Mouse (Mus musculus): ENCODE measurements around the gene Narf.

The Narf gene

GRCm38 (mm10) chr11:121236564-121237344 lies at the start of gene Narf:
Narf (plus strand) TSS chr11:121237253.
- in situ Hi-C loops (cut with MboI) = no loop called here

DNA sequence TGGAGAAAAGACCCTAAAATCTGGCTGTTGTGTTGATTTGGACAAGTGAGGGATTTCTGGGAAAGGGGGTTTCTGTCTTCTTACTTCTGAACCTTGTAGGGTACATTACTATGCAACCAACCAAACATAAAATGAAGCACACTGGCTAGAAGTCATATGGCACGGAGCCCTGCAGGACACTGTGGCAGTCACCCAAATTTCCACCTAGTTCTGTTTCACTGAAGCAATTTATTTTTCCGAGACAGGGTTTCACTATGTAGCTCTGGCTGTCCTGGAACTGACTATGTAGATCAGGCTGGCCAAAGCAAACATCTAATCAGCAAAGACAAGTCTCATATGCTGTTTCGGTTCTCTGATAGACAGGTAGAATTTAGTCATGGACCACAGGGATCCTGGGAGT lies 47.4 kb upstream of the Narf start:
- in situ Hi-C loops (cut with MboI) = no loop called here

GRCm38 (mm10) chr11:121192742-121193141 lies 44.3 kb upstream of the Narf start:
- in situ Hi-C loops (cut with MboI) = no loop called here

DNA sequence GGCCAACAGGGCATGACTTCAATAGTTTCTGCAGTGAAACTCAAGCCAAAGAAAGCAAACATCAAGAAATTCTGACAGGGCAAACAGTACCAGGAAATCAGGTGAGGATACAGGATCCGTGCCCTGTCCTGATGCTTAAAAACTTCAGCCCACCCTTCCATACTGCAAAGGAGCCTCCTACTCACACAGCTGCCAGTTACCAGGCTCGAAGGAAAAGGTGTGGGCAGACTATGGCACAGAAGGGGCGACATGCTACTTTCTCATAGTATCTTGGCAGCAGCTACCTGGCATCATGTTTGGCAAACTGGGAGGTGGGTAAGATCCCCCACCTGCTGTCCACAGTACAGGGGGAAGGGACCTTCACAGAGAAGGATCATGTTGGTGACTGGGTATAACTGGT lies 43.6 kb upstream of the Narf start:
- in situ Hi-C loops (cut with MboI) = no loop called here

- in situ Hi-C loops (cut with MboI) = no loop called here
These were observed 38.4 kb upstream of the Narf start for GRCm38 (mm10) chr11:121198622-121199021.

DNA sequence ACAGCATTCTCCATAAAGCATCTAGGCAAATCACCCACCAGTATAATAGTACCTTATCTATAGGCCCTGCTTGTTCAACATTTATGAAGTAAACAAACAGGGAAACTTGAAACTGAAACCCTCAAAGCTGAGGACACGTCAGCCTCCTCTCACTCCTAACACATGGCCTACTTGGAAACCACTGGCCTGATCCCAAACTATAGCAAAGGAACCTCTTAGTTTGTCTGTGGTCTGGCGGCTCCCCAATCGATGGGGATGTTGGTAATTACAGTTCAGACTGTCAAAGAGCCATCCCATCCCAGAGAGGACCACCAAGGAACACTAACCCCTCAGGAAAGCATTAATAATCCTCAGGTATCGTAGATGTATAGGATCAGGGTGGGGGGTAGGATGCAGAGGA lies 37.2 kb upstream of the Narf start:
- in situ Hi-C loops (cut with MboI) = no loop called here

DNA sequence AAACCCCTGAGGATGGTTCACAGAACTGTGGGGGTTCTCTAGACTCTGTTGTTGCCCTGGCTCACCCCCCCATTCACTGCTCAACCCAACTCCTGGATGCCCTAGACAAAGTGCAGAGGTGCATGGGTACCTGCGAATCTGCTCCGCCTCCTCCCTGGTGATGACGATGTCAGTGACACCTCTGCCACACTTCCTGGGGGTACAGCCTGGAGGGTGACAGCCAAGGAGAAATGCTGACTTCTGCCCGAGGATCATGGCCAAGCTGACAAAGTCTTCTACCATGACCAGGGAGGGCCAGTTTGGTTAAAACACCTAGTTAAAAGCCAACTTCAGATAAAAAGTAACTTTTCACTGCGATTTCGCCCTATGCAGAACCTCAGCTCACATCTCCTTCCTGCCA lies 36.3 kb upstream of the Narf start:
- in situ Hi-C loops (cut with MboI) = no loop called here

DNA sequence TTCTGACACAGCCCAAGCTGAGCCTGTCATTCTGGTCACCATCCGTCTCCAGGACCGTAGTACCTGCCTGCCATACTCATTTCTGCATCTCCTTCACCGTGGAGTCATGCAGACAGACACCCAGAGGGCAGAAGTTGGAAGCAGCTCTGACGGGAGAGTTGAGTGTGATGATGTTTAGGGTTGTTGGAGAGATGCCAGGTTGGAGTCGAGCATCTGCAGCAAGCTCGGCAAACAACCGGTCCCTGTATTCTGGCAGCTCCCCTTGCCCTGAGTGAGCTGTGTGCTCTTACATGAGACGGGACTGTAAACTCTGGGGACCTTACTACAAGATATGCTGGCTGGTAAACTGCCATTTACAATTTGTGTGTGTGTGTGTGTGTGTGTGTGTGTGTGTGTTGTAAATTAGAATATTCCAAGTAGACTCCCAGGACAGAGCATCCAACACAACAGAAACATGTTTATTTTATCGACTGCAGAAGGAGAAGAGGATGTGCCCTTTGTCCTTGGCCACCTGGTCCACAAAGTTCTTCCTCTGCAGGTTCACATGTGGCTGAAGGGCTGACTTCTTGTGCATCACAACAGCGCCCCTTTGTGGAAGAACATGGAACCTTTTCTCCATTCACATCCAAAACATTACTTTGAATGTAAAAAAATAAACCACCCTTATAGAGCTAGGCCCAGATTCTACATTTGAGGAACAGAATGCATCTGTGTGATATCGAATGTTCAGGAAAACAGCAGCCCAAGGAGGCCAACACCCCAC lies 35.4 kb upstream of the Narf start:
- in situ Hi-C loops (cut with MboI) = no loop called here

DNA sequence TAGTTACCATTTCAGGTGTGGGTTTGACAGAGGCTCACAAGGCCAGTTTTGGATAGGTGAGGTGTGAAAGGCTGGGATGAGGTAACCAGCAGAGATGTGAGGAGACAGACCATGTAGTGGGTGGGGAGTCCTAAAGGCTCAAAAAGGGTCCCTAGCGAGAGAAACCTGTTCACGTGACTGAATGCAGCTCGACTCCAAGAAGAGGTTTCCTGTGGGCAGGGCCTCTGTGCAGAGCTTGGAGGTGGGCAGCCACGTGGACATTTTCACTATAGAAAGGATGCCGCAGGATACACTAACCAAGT lies 33.2 kb upstream of the Narf start:
- in situ Hi-C loops (cut with MboI) = no loop called here

GRCm38 (mm10) chr11:121204161-121205006 lies 32.7 kb upstream of the Narf start, which contains the start of the genes Hexdc and Ogfod3:
Hexdc (plus strand) TSS chr11:121204433.
Ogfod3 (minus strand) TSS chr11:121204711.
- in situ Hi-C loops (cut with MboI) = no loop called here

DNA sequence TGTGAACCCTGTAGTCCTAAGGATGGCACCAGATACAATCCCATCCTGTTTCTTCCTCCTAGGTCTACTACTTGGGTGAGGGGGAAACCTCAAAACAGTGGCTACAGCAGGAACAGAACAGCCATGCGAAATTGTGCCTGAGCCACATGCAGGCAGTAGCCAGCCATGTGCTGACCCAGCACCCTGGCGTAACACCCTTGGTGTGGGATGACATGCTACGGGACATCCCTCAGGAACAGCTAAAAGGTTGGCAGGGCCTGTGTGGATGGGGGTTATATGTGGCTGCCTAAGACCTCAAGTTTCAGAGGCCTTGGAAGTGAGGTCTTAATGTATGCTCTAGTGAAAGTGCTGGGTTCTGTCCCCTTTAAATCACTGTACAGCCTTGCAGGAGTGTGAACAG lies 20.2 kb upstream of the Narf start:
- in situ Hi-C loops (cut with MboI) = no loop called here

- in situ Hi-C loops (cut with MboI) = no loop called here
These were observed 17.3 kb upstream of the Narf start for GRCm38 (mm10) chr11:121219776-121220175.

DNA sequence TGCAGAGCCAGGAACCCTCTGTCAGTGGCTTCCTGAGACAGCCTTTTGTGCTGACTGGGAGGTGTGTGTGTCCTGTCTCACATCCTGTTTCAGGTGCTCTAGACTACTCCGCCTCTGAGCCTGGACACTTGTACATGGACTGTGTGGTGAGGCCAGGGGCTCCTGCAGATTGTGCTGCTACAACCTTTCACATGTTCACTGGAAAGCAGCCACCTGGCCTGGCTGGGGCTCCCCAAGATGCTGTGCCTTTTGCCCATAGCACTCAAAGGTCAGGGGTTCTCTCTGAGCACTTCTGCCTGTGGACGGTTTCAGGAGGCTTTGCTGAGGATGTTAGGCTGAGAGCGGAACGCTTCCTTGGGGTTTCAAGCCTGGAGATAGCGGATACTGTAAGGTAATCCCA lies 16.3 kb upstream of the Narf start:
- in situ Hi-C loops (cut with MboI) = no loop called here

- in situ Hi-C loops (cut with MboI) = no loop called here
These were observed 15.6 kb upstream of the Narf start for GRCm38 (mm10) chr11:121221321-121222010.

DNA sequence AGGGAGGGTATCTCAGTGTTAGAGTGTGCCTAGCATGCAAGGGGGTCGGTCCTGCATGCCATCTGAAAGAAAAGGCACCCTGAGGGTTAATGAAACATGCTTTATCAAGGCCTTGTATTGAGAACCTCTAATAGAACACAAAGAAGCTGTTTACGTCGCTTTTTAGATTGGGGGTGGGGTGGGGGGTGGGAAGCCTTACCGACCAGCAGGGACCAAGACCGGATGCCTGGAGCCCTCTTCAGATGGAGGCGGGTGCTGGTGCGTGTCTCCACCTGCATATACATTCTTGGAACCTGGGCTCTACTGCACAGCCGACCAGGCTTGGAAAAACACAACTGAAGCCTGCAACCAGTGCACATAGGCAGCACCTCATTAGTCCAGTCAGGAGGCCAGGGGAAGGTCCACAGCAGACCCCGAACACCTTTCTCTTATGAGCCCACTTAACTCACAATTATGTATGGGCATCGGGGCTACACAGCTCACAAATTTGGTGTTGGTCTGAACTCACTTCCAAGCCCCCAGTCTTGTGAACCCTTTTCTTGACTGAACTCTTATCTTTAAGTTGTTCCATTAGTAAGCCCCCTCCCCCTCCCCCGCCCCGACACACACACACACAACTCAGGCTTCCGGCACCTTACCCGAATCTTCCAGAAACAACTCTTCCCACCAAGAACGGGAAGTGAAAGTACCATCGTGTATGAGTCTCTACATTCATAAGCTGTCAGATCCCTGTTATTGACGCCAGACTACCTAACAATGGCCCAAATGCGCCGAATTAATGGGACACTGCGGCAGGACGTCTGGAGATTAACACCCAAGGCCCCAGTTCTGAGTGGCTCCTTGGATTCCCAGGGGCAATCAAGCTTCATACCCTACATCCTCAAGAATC lies 8.7 kb upstream of the Narf start:
- in situ Hi-C loops (cut with MboI) = no loop called here

GRCm38 (mm10) chr11:121229018-121229439 lies 8.0 kb upstream of the Narf start, which contains the start of gene Cybc1:
Cybc1 (minus strand) TSS chr11:121229322.
- in situ Hi-C loops (cut with MboI) = no loop called here

DNA sequence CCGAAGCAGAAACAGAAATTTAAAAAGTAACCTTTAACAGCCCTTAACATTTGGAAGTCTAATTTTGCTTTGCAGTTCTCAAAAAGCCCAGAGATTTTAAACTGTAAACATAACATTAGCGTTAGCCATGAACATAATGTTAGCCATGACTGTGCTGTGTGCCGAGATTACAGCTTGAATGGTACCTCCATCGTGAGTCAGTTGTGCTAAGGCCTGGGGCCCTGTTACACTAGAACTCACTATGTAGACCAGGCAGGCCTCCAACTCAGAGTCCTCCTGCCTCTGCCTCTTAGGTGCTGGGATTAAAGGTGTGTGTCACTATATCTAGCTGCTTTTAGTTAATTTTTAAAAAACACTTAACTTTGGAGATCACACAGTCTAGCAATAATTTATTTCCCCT lies 5.9 kb upstream of the Narf start:
- in situ Hi-C loops (cut with MboI) = no loop called here

GRCm38 (mm10) chr11:121231628-121232291 lies 5.3 kb upstream of the Narf start:
- in situ Hi-C loops (cut with MboI) = no loop called here

DNA sequence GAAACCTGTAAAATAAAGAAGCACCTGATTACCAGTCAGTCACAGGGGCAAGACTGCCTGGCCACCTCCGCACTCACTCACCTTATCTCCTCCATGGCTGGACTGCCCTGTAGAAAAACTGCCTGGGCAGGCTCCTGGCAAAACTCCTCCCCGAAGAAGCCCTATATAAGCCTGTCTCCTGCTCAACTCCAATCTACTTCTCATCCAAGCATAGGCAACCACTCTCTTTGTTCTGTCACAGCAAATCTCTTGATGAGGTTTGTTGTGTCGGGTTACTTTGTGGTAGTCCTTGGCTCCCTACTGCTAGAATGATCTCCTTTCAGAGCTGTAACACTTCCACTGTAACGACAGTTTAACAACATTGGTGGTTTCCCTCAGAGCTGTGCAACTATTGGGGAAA lies 4.3 kb upstream of the Narf start:
- in situ Hi-C loops (cut with MboI) = no loop called here
